In genomic region chr1:100231980-100232608, GRCm38 (mm10) we compare ENCODE assay signal across 8 mouse cellular contexts.
DNase-seq lines count a peak whose midpoint lies in the region; ATAC-seq and TF ChIP-seq lines count a peak whose summit lies in the region.

No protein-coding gene starts in this region.

- ATAC-seq in forebrain, embryonic 12.5 days (ENCODE audit: low FRiP score): peak; percentile 90
- peak; percentile 69; the same call in 1 of the 2 replicates for ATAC-seq in limb, embryonic 13.5 days (ENCODE audit: low FRiP score, low read depth)
- ATAC-seq in erythroid progenitor cell, adult 5-6 weeks (replicated peaks; ENCODE audit: low FRiP score, poor library complexity, severe bottlenecking): no peak

- no peak overlapping the region for H3K4me2 ChIP-seq in forebrain, embryonic 12.5 days
- no peak overlapping the region for H3K4me2 ChIP-seq in limb, embryonic 13.5 days (replicated peaks)

- DNase-seq in ovary, adult 18-20 months (ENCODE audit: low spot score): peak; percentile 2
- no peak for DNase-seq in ovary, postnatal 10 days (ENCODE audit: low spot score)
- peak; percentile 8 for DNase-seq in kidney, adult 2 months
- peak; percentile 7 to 12 for DNase-seq in right cerebral cortex, postnatal 36 days (ENCODE audit: low spot score in 2 of 2)
- no peak for DNase-seq in thymus, postnatal 0 days (ENCODE audit: low spot score)

- H3K27me3 ChIP-seq in forebrain, embryonic 12.5 days: no peaks in the 10 kb centered on the region
- no peaks in the 10 kb centered on the region for H3K27me3 ChIP-seq in kidney, adult 2 months (replicated peaks; ENCODE audit: control insufficient read depth, insufficient read depth, low read length)
- no peaks in the 10 kb centered on the region; the same call in 1 of the 2 replicates for H3K27me3 ChIP-seq in limb, embryonic 13.5 days

- H3K4me1 ChIP-seq in forebrain, embryonic 12.5 days: no peaks in the 10 kb centered on the region
- no peaks in the 10 kb centered on the region for H3K4me1 ChIP-seq in kidney, adult 2 months (ENCODE audit: control insufficient read depth, insufficient read depth, low read length)
- no peaks in the 10 kb centered on the region for H3K4me1 ChIP-seq in limb, embryonic 13.5 days

- no peak for TF ChIP-seq CTCF in kidney, adult 2 months (conservative IDR thresholded peaks at IDR 0.05; ENCODE audit: insufficient read depth, insufficient read length, low read depth, low read length)

- H3K27ac ChIP-seq in forebrain, embryonic 12.5 days: no peak overlapping the region
- H3K27ac ChIP-seq in kidney, adult 2 months (ENCODE audit: insufficient read depth, low read depth, low read length): no peak overlapping the region
- no peak overlapping the region for H3K27ac ChIP-seq in limb, embryonic 13.5 days

- no peak for TF ChIP-seq POLR2A in kidney, adult 2 months (IDR thresholded peaks at IDR 0.05; ENCODE audit: low read depth, low read length)

- no peaks in the 10 kb centered on the region for H3K9me3 ChIP-seq in forebrain, embryonic 12.5 days
- no peaks in the 10 kb centered on the region for H3K9me3 ChIP-seq in limb, embryonic 13.5 days

- 15% methylated on average over 5 of the region's 6 CpGs for WGBS in forebrain, embryonic 12.5 days
- 11% methylated on average over 6 of the region's 6 CpGs for WGBS in kidney, adult 2 months
- WGBS in limb, embryonic 13.5 days: 15% methylated on average over 6 of the region's 6 CpGs

- H3K9ac ChIP-seq in forebrain, embryonic 12.5 days: no peak overlapping the region
- H3K9ac ChIP-seq in limb, embryonic 13.5 days: no peak overlapping the region

- no peaks in the 10 kb centered on the region for H3K36me3 ChIP-seq in forebrain, embryonic 12.5 days (replicated peaks)
- H3K36me3 ChIP-seq in kidney, adult 2 months (ENCODE audit: control insufficient read depth, insufficient read depth, low read length): no peaks in the 10 kb centered on the region
- H3K36me3 ChIP-seq in limb, embryonic 13.5 days: no peaks in the 10 kb centered on the region

- H3K4me3 ChIP-seq in forebrain, embryonic 12.5 days (replicated peaks): no peak overlapping the region
- no peak overlapping the region for H3K4me3 ChIP-seq in kidney, adult 2 months (ENCODE audit: insufficient read depth, low read depth, low read length)
- no peak overlapping the region for H3K4me3 ChIP-seq in limb, embryonic 13.5 days

Comparison
In these comparisons a context has a peak if more than half of its experiments do, and no peak if none do; other contexts are left out.
1. DNase-seq: peak in ovary, adult 18-20 months (single experiment), kidney, adult 2 months (single experiment) and right cerebral cortex, postnatal 36 days (2 of 2); none in ovary, postnatal 10 days (single experiment) and thymus, postnatal 0 days (single experiment).